Mouse (Mus musculus) hematopoietic stem cell, adult 5-6 weeks (primary cell): Measurements from ENCODE around the gene Gm10188. TPM values are rescaled to one million over a fixed set of nuclear protein-coding genes. Genes with fewer than 3 reads are reported as not detected.

Source experiments
- ATAC-seq, 2 experiments: fragments of 125-278 bp in 1 of 2; replicated peaks in 1 of 2; 2 replicates each; pipeline ENCODE4 v1.8.0; 2016 to 2017; ENCODE audit warnings: inconsistent platforms in 2 of 2, mild to moderate bottlenecking in 2 of 2, moderate number of reproducible peaks in 2 of 2, low read depth in 1 of 2, moderate TSS enrichment in 1 of 2; ENCODE audit not compliant: low FRiP score in 2 of 2, poor library complexity in 2 of 2, severe bottlenecking in 2 of 2, insufficient read depth in 1 of 2, low TSS enrichment in 1 of 2
- total RNA-seq: library from RNA; stranded (forward); fragments of 172-1452, 232-1000 nt; gene quantifications from 2 replicates; pipeline ENCODE4 v1.2.3, GENCODE M21; 2017

Gene Gm10188
- not detected in 2 replicates for total RNA-seq

- ATAC-seq, result no peak
These were observed at the start of gene Gm10188 for GRCm38 (mm10) chr1:132229667-132230066. Gene Gm10188, minus strand, starts transcription at chr1:132229767.

- no peak for ATAC-seq
These were observed 47.6 kb upstream of the Gm10188 start for GRCm38 (mm10) chr1:132277124-132277523.

GRCm38 (mm10) chr1:132276694-132277093 lies 47.1 kb upstream of the Gm10188 start:
- no peak for ATAC-seq

GRCm38 (mm10) chr1:132271237-132271636 lies 41.7 kb upstream of the Gm10188 start:
- ATAC-seq, result no peak

GRCm38 (mm10) chr1:132268418-132269060 lies 39.0 kb upstream of the Gm10188 start:
- no peak for ATAC-seq

- ATAC-seq, result no peak
These were observed 38.4 kb upstream of the Gm10188 start for GRCm38 (mm10) chr1:132267959-132268358.

- ATAC-seq, result no peak
These were observed 37.4 kb upstream of the Gm10188 start for GRCm38 (mm10) chr1:132266791-132267557.

- ATAC-seq, result no peak
These were observed 36.4 kb upstream of the Gm10188 start for GRCm38 (mm10) chr1:132265936-132266335.

- ATAC-seq, result no peak
These were observed 35.8 kb upstream of the Gm10188 start for GRCm38 (mm10) chr1:132265211-132265859.

GRCm38 (mm10) chr1:132264577-132264976 lies 35.0 kb upstream of the Gm10188 start:
- ATAC-seq, result 0 out of 4 replicates have a peak, but pooled peaks of 1 of the 2 experiments have one; percentile 27

GRCm38 (mm10) chr1:132263618-132264017 lies 34.1 kb upstream of the Gm10188 start:
- ATAC-seq, result no peak

GRCm38 (mm10) chr1:132261058-132261457 lies 31.5 kb upstream of the Gm10188 start:
- ATAC-seq, result 0 out of 4 replicates have a peak, but pooled peaks of 1 of the 2 experiments have one; percentile 7

- no peak for ATAC-seq
These were observed 30.8 kb upstream of the Gm10188 start for GRCm38 (mm10) chr1:132260331-132260730.

GRCm38 (mm10) chr1:132254467-132254866 lies 24.9 kb upstream of the Gm10188 start:
- no peak for ATAC-seq

GRCm38 (mm10) chr1:132246641-132247040 lies 17.1 kb upstream of the Gm10188 start:
- ATAC-seq, result peak in 1 of 2 experiments; percentile 46; a peak in 2 of 4 replicates

GRCm38 (mm10) chr1:132246137-132246536 lies 16.6 kb upstream of the Gm10188 start:
- ATAC-seq, result peak; percentile 94 to 96

- no peak for ATAC-seq
These were observed 15.4 kb upstream of the Gm10188 start for GRCm38 (mm10) chr1:132245010-132245409.

- 0 out of 4 replicates have a peak, but pooled peaks of 1 of the 2 experiments have one; percentile 22 for ATAC-seq
These were observed 8.1 kb upstream of the Gm10188 start for GRCm38 (mm10) chr1:132237585-132238159.
